ENCODE assay signal across 8 mouse cellular contexts in genomic region chr13:37857284-37858065, GRCm38 (mm10).
A peak's percentile ranks its signal among the peaks of the same experiment; 100 is the strongest.
DNase-seq lines count a peak whose midpoint lies in the region; ATAC-seq and TF ChIP-seq lines count a peak whose summit lies in the region.

No protein-coding gene starts in this region.

- DNase-seq in CH12.LX (ENCODE audit: extremely low read depth) = peak; percentile 87
- peak; percentile 82 for DNase-seq in c-Kit-positive CD71-negative TER-119-negative erythroid progenitor cells, embryonic 14.5 days (ENCODE audit: low read depth)
- DNase-seq in forebrain, embryonic 10.5 days (ENCODE audit: extremely low spot score, low spot score) = peak; percentile 89
- DNase-seq in kidney, postnatal 25 days = peak; percentile 93 to 97
- DNase-seq in liver, embryonic 14.5 days (ENCODE audit: low read depth in 3 of 3, low spot score in 3 of 3) = peak; percentile 82 to 88 (median 85)
- peak; percentile 91 for DNase-seq in neural tube, embryonic 10.5 days (ENCODE audit: extremely low spot score, low spot score)

- H3K9ac ChIP-seq in CH12.LX (ENCODE audit: insufficient read depth, low read depth) = peak overlapping the region; percentile 84
- H3K9ac ChIP-seq in heart, embryonic 15.5 days = peak overlapping the region; percentile 82
- peak overlapping the region; percentile 94 for H3K9ac ChIP-seq in liver, embryonic 14.5 days (replicated peaks)
- H3K9ac ChIP-seq in stomach, embryonic 15.5 days = peak overlapping the region; percentile 50

- H3K79me2 ChIP-seq in CH12.LX (replicated peaks; ENCODE audit: control insufficient read depth, extremely low read depth, insufficient read depth, poor library complexity, severe bottlenecking) = peaks cover 58% of the 10 kb centered on the region

- ATAC-seq in heart, embryonic 15.5 days (replicated peaks; ENCODE audit: insufficient number of reproducible peaks, insufficient read depth, low FRiP score, low read depth) = peak; percentile 91
- peak; percentile 85 for ATAC-seq in liver, embryonic 14.5 days (ENCODE audit: insufficient read depth)
- ATAC-seq in stomach, embryonic 15.5 days (ENCODE audit: insufficient read depth, low FRiP score, low read depth) = peak; percentile 89

- peak overlapping the region; percentile 88 for H3K4me2 ChIP-seq in CH12.LX (ENCODE audit: insufficient read depth, low read depth, poor library complexity, severe bottlenecking)
- H3K4me2 ChIP-seq in heart, embryonic 15.5 days = peak overlapping the region; percentile 97
- H3K4me2 ChIP-seq in liver, embryonic 14.5 days (ENCODE audit: low read depth) = peak overlapping the region; percentile 97
- H3K4me2 ChIP-seq in stomach, embryonic 15.5 days = peak overlapping the region; percentile 93

- in situ Hi-C loops in CH12.LX (cut with MboI; ENCODE audit: low pct_ligation_motif_present, low pct_unique_long_range_greater_than_20kb, low sequenced_read_pairs) = no loop called here

- peak; percentile 69; the same call in 1 of the 2 replicates for TF ChIP-seq POLR2A in CH12.LX (IDR thresholded peaks at IDR 0.05; ENCODE audit: low read depth, low read length)

- no peak for TF ChIP-seq CTCF in CH12.LX (conservative IDR thresholded peaks at IDR 0.05 in 1 of 2, IDR thresholded peaks at IDR 0.05 in 1 of 2; ENCODE audit: low read depth in 2 of 2, low read length in 2 of 2)
- 0 out of 2 replicates have a peak, but pooled peaks have one; percentile 2 for TF ChIP-seq CTCF in liver, embryonic 14.5 days (IDR thresholded peaks at IDR 0.05; ENCODE audit: low read depth)

- under 1% methylated on average over 59 of the region's 59 CpGs for WGBS in forebrain, embryonic 10.5 days
- under 1% methylated on average over 59 of the region's 59 CpGs for WGBS in heart, embryonic 15.5 days
- WGBS in liver, embryonic 14.5 days (ENCODE audit: insufficient replicate concordance) = under 1% methylated on average over 59 of the region's 59 CpGs
- under 1% methylated on average over 58 of the region's 59 CpGs for WGBS in stomach, embryonic 15.5 days

- peaks cover 0 to 2% of the 10 kb centered on the region in 2 experiments for H3K36me3 ChIP-seq in CH12.LX (replicated peaks in 1 of 2; ENCODE audit: control insufficient read depth in 1 of 2, insufficient read depth in 1 of 2, low read length in 1 of 2)
- H3K36me3 ChIP-seq in forebrain, embryonic 10.5 days (replicated peaks) = no peaks in the 10 kb centered on the region
- H3K36me3 ChIP-seq in heart, embryonic 15.5 days = no peaks in the 10 kb centered on the region
- no peaks in the 10 kb centered on the region; the same call in 1 of the 2 replicates for H3K36me3 ChIP-seq in liver, embryonic 14.5 days (replicated peaks; ENCODE audit: control insufficient read depth, insufficient read depth, low read depth)
- no peaks in the 10 kb centered on the region for H3K36me3 ChIP-seq in stomach, embryonic 15.5 days

- TF ChIP-seq RAD21 in CH12.LX (IDR thresholded peaks at IDR 0.05; ENCODE audit: low read depth, low read length) = no peak

- TF ChIP-seq EP300 in CH12.LX (IDR thresholded peaks at IDR 0.05; ENCODE audit: low read length) = no peak
- no peak for TF ChIP-seq EP300 in liver, embryonic 14.5 days (IDR thresholded peaks at IDR 0.05; ENCODE audit: low read depth)

- no peaks in the 10 kb centered on the region for H3K27me3 ChIP-seq in CH12.LX (replicated peaks)
- peaks cover 32% of the 10 kb centered on the region for H3K27me3 ChIP-seq in forebrain, embryonic 10.5 days (ENCODE audit: poor library complexity, severe bottlenecking)
- no peaks in the 10 kb centered on the region for H3K27me3 ChIP-seq in heart, embryonic 15.5 days
- H3K27me3 ChIP-seq in liver, embryonic 14.5 days (ENCODE audit: control insufficient read depth, insufficient read depth, low read length) = no peaks in the 10 kb centered on the region
- H3K27me3 ChIP-seq in stomach, embryonic 15.5 days (replicated peaks) = no peaks in the 10 kb centered on the region

- H3K4me3 ChIP-seq in CH12.LX (replicated peaks in 1 of 3; ENCODE audit: low read depth in 2 of 3, low read length in 2 of 3, poor library complexity in 1 of 3) = peak overlapping the region; percentile 54 to 64 (median 59)
- H3K4me3 ChIP-seq in forebrain, embryonic 10.5 days = peak overlapping the region; percentile 63
- peak overlapping the region; percentile 69 for H3K4me3 ChIP-seq in heart, embryonic 15.5 days
- peak overlapping the region; percentile 69 to 70 for H3K4me3 ChIP-seq in liver, embryonic 14.5 days (ENCODE audit: insufficient read depth in 1 of 2, low read depth in 2 of 2, low read length in 2 of 2)
- peak overlapping the region; percentile 58 for H3K4me3 ChIP-seq in stomach, embryonic 15.5 days (replicated peaks)

- H3K9me3 ChIP-seq in CH12.LX (replicated peaks; ENCODE audit: low read length) = no peaks in the 10 kb centered on the region
- no peaks in the 10 kb centered on the region for H3K9me3 ChIP-seq in forebrain, embryonic 10.5 days
- H3K9me3 ChIP-seq in heart, embryonic 15.5 days (replicated peaks) = no peaks in the 10 kb centered on the region
- no peaks in the 10 kb centered on the region for H3K9me3 ChIP-seq in liver, embryonic 14.5 days (ENCODE audit: control insufficient read depth, low read length)
- no peaks in the 10 kb centered on the region for H3K9me3 ChIP-seq in stomach, embryonic 15.5 days

- peak overlapping the region; percentile 76 for H3K27ac ChIP-seq in CH12.LX (ENCODE audit: insufficient read depth, low read depth)
- peak overlapping the region; percentile 83 for H3K27ac ChIP-seq in forebrain, embryonic 10.5 days
- H3K27ac ChIP-seq in heart, embryonic 15.5 days = peak overlapping the region; percentile 82
- peak overlapping the region; percentile 91 for H3K27ac ChIP-seq in liver, embryonic 14.5 days
- H3K27ac ChIP-seq in stomach, embryonic 15.5 days = peak overlapping the region; percentile 83

- dilution Hi-C loops in CH12.LX (cut with MboI; ENCODE audit: extremely low pct_ligation_motif_present, extremely low pct_unique_long_range_greater_than_20kb, low sequenced_read_pairs) = no loop called here

- H3K4me1 ChIP-seq in CH12.LX (ENCODE audit: control insufficient read depth in 1 of 2, insufficient read depth in 2 of 2) = peaks cover 24 to 61% of the 10 kb centered on the region in 2 experiments
- peaks cover 75% of the 10 kb centered on the region for H3K4me1 ChIP-seq in forebrain, embryonic 10.5 days
- H3K4me1 ChIP-seq in heart, embryonic 15.5 days (replicated peaks) = peaks cover 66% of the 10 kb centered on the region
- peaks cover 58 to 65% of the 10 kb centered on the region in 2 experiments for H3K4me1 ChIP-seq in liver, embryonic 14.5 days (replicated peaks; ENCODE audit: control insufficient read depth in 2 of 2, insufficient read depth in 2 of 2, low read length in 1 of 2)
- H3K4me1 ChIP-seq in stomach, embryonic 15.5 days = peaks cover 54% of the 10 kb centered on the region

TF ChIP-seq in CH12.LX, 34 proteins besides CTCF, POLR2A, EP300 and RAD21:
- TF ChIP-seq POLR2AphosphoS2 (IDR thresholded peaks at IDR 0.05; ENCODE audit: low read depth, low read length) (0 out of 2 replicates have a peak, but pooled peaks have one; percentile 48), NELFE (IDR thresholded peaks at IDR 0.05; ENCODE audit: low read depth, low read length) (peak; percentile 38), JUN (IDR thresholded peaks at IDR 0.05; ENCODE audit: insufficient read depth, low read depth, low read length) (no peak), MAX (IDR thresholded peaks at IDR 0.05; ENCODE audit: low read length) (peak; percentile 38; the same call in 1 of the 2 replicates), SIN3A (IDR thresholded peaks at IDR 0.05; ENCODE audit: low read length) (peak; percentile 69; the same call in 1 of the 2 replicates), TBP (conservative IDR thresholded peaks at IDR 0.05; ENCODE audit: low read depth, low read length) (peak; percentile 67; the same call in 1 of the 2 replicates), ZMIZ1 (IDR thresholded peaks at IDR 0.05; ENCODE audit: low read depth, low read length) (peak; percentile 65), HCFC1 (IDR thresholded peaks at IDR 0.05; ENCODE audit: low read depth, low read length) (peak; percentile 25; the same call in 1 of the 2 replicates), USF1 (IDR thresholded peaks at IDR 0.05; ENCODE audit: low read depth, low read length) (no peak), ZC3H11A (IDR thresholded peaks at IDR 0.05; ENCODE audit: low read depth, low read length) (no peak), CHD2 (IDR thresholded peaks at IDR 0.05; ENCODE audit: low read length) (peak; percentile 79), IRF4 (IDR thresholded peaks at IDR 0.05; ENCODE audit: low read depth, low read length) (peak; percentile 8; the same call in 1 of the 2 replicates), MAZ (IDR thresholded peaks at IDR 0.05; ENCODE audit: low read depth, low read length) (0 out of 2 replicates have a peak, but pooled peaks have one; percentile 23), MXI1 (IDR thresholded peaks at IDR 0.05; ENCODE audit: low read depth, low read length) (0 out of 2 replicates have a peak, but pooled peaks have one; percentile 24), NRF1 (IDR thresholded peaks at IDR 0.05; ENCODE audit: low read depth, low read length) (peak; percentile 30; the same call in 1 of the 2 replicates), TCF12 (IDR thresholded peaks at IDR 0.05; ENCODE audit: low read depth, low read length) (no peak; the same call in 1 of the 2 replicates), ETS1 (conservative IDR thresholded peaks at IDR 0.05; ENCODE audit: low read depth, low read length) (no peak), KAT2A (IDR thresholded peaks at IDR 0.05; ENCODE audit: insufficient replicate concordance, low read length) (0 out of 2 replicates have a peak, but pooled peaks have one; percentile 28)

Comparison
In these comparisons a context has a peak if more than half of its experiments do, and no peak if none do; other contexts are left out.
1. Peak in every context shown above with its lines: DNase-seq, ATAC-seq, H3K4me3 ChIP-seq and H3K27ac ChIP-seq.